Mouse (Mus musculus): ENCODE measurements around the gene Tmem53. TPM values are rescaled to one million over a fixed set of nuclear protein-coding genes. Genes with fewer than 3 reads are reported as not detected.

The Tmem53 gene
- polyA plus RNA-seq, 1 experiment from 2014 or later = 7.3 TPM

DNA sequence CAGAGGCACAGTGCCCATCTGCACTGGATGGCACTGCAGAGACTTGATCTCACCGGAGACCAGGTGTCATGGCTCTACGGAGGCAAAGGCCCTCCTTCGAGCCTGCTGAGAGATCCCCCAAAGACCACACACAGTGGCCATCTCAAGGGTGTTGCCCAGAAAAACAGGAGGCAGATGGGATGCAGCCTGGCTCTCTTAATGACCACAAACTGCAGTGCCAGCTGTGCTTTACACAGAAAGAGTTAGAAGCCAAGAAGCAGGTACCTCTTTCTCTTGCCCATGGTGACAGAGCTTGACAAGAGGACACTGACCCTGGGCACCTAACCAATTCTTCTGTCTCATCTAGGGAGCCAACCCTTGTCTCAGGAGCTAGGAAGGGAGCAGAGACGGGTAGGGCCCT is 32.6 kb downstream of the Tmem53 start:
- no peaks in the 10 kb centered on the region for H3K9me3 ChIP-seq (ENCODE audit: control insufficient read depth, low read length)
- no peak overlapping the region for H3K4me3 ChIP-seq (ENCODE audit: low read depth, low read length)
- H3K4me1 ChIP-seq (ENCODE audit: control insufficient read depth, insufficient read depth, low read length) = peaks cover 38% of the 10 kb centered on the region
- ATAC-seq (ENCODE audit: low read depth) = no peak
- no peak overlapping the region for H3K9ac ChIP-seq (replicated peaks; ENCODE audit: low read depth, low read length)
- H3K36me3 ChIP-seq (ENCODE audit: control insufficient read depth, insufficient read depth, low read length) = peaks cover 16% of the 10 kb centered on the region; the same call in 1 of the 2 replicates
- H3K4me2 ChIP-seq (ENCODE audit: low read depth, low read length) = no peak overlapping the region
- H3K27ac ChIP-seq (ENCODE audit: low read depth, low read length) = no peak overlapping the region
- WGBS = 18% methylated on average over 4 of the region's 4 CpGs
- no peaks in the 10 kb centered on the region for H3K27me3 ChIP-seq (ENCODE audit: control insufficient read depth, insufficient read depth, low read length)

GRCm38 (mm10) chr4:117288277-117288926 is 36.7 kb downstream of the Tmem53 start:
- Histone ChIP-seq H3K4me1 (ENCODE audit: control insufficient read depth, insufficient read depth, low read length) (peaks cover 31% of the 10 kb centered on the region), H3K4me3 (ENCODE audit: low read depth, low read length) (peak overlapping the region; percentile 65), H3K27ac (ENCODE audit: low read depth, low read length) (peak overlapping the region; percentile 87), H3K36me3 (ENCODE audit: control insufficient read depth, insufficient read depth, low read length) (peaks cover 16% of the 10 kb centered on the region; the same call in 1 of the 2 replicates), H3K27me3 (ENCODE audit: control insufficient read depth, insufficient read depth, low read length) (no peaks in the 10 kb centered on the region), H3K9me3 (ENCODE audit: control insufficient read depth, low read length) (no peaks in the 10 kb centered on the region), H3K9ac (replicated peaks; ENCODE audit: low read depth, low read length) (peak overlapping the region; percentile 78), H3K4me2 (ENCODE audit: low read depth, low read length) (peak overlapping the region; percentile 70)
- WGBS = 22% methylated on average over 25 of the region's 25 CpGs
- no peak for ATAC-seq (ENCODE audit: low read depth)

GRCm38 (mm10) chr4:117288927-117289801 is 37.4 kb downstream of the Tmem53 start:
- peak; percentile 86 for ATAC-seq (ENCODE audit: low read depth)
- Histone ChIP-seq H3K4me2 (ENCODE audit: low read depth, low read length) (peak overlapping the region; percentile 70), H3K36me3 (ENCODE audit: control insufficient read depth, insufficient read depth, low read length) (peaks cover 16% of the 10 kb centered on the region; the same call in 1 of the 2 replicates), H3K4me1 (ENCODE audit: control insufficient read depth, insufficient read depth, low read length) (peaks cover 23% of the 10 kb centered on the region), H3K27me3 (ENCODE audit: control insufficient read depth, insufficient read depth, low read length) (no peaks in the 10 kb centered on the region), H3K27ac (ENCODE audit: low read depth, low read length) (peak overlapping the region; percentile 87), H3K9ac (replicated peaks; ENCODE audit: low read depth, low read length) (peak overlapping the region; percentile 78), H3K4me3 (ENCODE audit: low read depth, low read length) (peak overlapping the region; percentile 65), H3K9me3 (ENCODE audit: control insufficient read depth, low read length) (no peaks in the 10 kb centered on the region)
- WGBS = under 1% methylated on average over 38 of the region's 80 CpGs

DNA sequence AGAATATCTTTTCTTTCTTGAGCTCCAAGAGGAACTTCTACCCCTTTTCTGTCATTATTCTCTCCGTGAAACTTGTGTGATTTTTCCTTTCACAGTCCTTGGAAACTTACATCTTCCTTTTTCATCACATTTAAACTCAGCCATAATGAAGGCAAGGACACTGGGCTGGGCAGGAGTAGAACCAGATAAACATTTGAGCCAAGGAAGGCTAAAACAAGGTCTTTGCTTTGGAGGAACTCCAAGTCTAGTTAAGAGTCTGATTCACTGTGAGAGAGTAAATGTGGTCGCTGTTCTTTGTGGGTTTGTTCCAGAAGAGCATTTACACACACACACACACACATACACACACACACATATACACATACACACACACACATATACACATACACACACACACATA is 39.9 kb downstream of the Tmem53 start:
- Histone ChIP-seq H3K4me2 (ENCODE audit: low read depth, low read length) (no peak overlapping the region), H3K4me3 (ENCODE audit: low read depth, low read length) (no peak overlapping the region), H3K9ac (replicated peaks; ENCODE audit: low read depth, low read length) (no peak overlapping the region), H3K27ac (ENCODE audit: low read depth, low read length) (no peak overlapping the region), H3K4me1 (ENCODE audit: control insufficient read depth, insufficient read depth, low read length) (0 out of 2 replicates have a peak, but pooled peaks cover 8% of the 10 kb centered on the region), H3K36me3 (ENCODE audit: control insufficient read depth, insufficient read depth, low read length) (peaks cover 5% of the 10 kb centered on the region; the same call in 1 of the 2 replicates), H3K9me3 (ENCODE audit: control insufficient read depth, low read length) (no peaks in the 10 kb centered on the region), H3K27me3 (ENCODE audit: control insufficient read depth, insufficient read depth, low read length) (no peaks in the 10 kb centered on the region)
- WGBS = 97% methylated on average over 2 of the region's 2 CpGs
- no peak for ATAC-seq (ENCODE audit: low read depth)

DNA sequence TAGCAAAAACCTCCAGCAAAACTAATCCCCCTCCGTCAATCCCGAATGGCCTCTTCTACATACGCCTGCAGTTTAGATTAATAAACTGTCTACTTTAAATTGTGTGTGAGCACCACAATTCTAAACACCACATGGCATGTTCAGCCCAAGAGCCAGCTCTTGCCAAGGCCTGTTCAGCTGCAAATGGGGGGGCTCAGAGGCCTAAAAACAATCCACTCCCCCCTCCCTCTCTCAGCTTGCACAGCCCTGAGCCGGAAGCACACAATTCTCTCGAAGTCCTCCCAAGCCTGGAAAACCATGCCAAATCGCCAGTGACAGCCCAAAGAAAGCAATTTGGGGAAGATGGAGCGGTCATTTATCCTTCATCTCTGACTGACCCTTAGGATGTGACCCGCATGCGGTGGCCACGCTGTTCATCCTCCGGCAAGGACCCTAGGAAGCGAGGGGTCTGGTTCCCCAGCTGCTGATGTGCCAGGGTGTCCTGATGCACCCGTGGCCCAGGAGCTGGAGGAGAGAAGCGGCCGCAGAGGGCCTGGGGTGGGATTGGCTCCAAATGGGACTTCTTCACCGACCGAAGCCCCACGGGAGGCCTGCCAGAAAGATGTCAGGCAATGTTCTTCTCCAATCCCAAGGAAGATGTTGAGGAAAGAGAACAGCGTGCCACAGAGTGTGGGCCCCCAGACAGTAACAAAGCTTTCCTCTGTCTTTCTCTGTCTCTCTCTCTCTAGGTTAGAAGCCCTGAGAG is 45.3 kb downstream of the Tmem53 start:
- H3K9me3 ChIP-seq (ENCODE audit: control insufficient read depth, low read length) = no peaks in the 10 kb centered on the region
- ATAC-seq (ENCODE audit: low read depth) = no peak
- H3K36me3 ChIP-seq (ENCODE audit: control insufficient read depth, insufficient read depth, low read length) = no peaks in the 10 kb centered on the region
- no peak overlapping the region for H3K9ac ChIP-seq (replicated peaks; ENCODE audit: low read depth, low read length)
- H3K4me2 ChIP-seq (ENCODE audit: low read depth, low read length) = no peak overlapping the region
- H3K4me1 ChIP-seq (ENCODE audit: control insufficient read depth, insufficient read depth, low read length) = peaks cover 3% of the 10 kb centered on the region; the same call in 1 of the 2 replicates
- no peak overlapping the region for H3K4me3 ChIP-seq (ENCODE audit: low read depth, low read length)
- WGBS = 67% methylated on average over 19 of the region's 19 CpGs
- no peak overlapping the region for H3K27ac ChIP-seq (ENCODE audit: low read depth, low read length)
- H3K27me3 ChIP-seq (ENCODE audit: control insufficient read depth, insufficient read depth, low read length) = peaks cover 2% of the 10 kb centered on the region; the same call in 1 of the 2 replicates

- 67% methylated on average over 9 of the region's 9 CpGs for WGBS
- H3K4me2 ChIP-seq (ENCODE audit: low read depth, low read length) = no peak overlapping the region
- peaks cover 6% of the 10 kb centered on the region; the same call in 1 of the 2 replicates for H3K27me3 ChIP-seq (ENCODE audit: control insufficient read depth, insufficient read depth, low read length)
- H3K4me1 ChIP-seq (ENCODE audit: control insufficient read depth, insufficient read depth, low read length) = peaks cover 9% of the 10 kb centered on the region
- no peak for ATAC-seq (ENCODE audit: low read depth)
- no peak overlapping the region for H3K4me3 ChIP-seq (ENCODE audit: low read depth, low read length)
- H3K9ac ChIP-seq (replicated peaks; ENCODE audit: low read depth, low read length) = no peak overlapping the region
- no peaks in the 10 kb centered on the region for H3K9me3 ChIP-seq (ENCODE audit: control insufficient read depth, low read length)
- no peak overlapping the region for H3K27ac ChIP-seq (ENCODE audit: low read depth, low read length)
- H3K36me3 ChIP-seq (ENCODE audit: control insufficient read depth, insufficient read depth, low read length) = no peaks in the 10 kb centered on the region
Measured at GRCm38 (mm10) chr4:117297819-117298218, 46.1 kb downstream of the Tmem53 start.

DNA sequence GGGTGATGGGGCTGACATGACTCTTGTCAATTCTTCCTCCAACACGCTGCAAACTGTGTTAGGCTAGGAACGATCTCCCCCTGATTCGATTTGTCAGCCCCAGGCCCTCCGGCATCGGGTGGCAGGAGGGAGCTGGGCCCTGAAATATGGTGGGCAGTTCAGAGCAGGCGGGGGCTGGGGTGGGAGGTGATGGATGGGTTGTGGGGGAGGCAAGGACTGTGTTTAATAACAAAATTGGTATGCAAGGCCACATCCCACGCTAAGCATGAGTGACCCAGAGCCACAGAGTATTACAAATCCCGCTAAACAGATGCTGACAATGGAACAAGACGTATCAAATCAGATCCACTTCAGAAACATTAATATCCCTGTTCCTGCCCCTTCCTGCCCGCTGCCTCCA is 48.2 kb downstream of the Tmem53 start:
- WGBS = 57% methylated on average over 10 of the region's 10 CpGs
- Histone ChIP-seq H3K4me2 (ENCODE audit: low read depth, low read length) (no peak overlapping the region), H3K4me3 (ENCODE audit: low read depth, low read length) (no peak overlapping the region), H3K27ac (ENCODE audit: low read depth, low read length) (no peak overlapping the region), H3K9me3 (ENCODE audit: control insufficient read depth, low read length) (no peaks in the 10 kb centered on the region), H3K27me3 (ENCODE audit: control insufficient read depth, insufficient read depth, low read length) (peaks cover 21% of the 10 kb centered on the region; the same call in 1 of the 2 replicates), H3K9ac (replicated peaks; ENCODE audit: low read depth, low read length) (no peak overlapping the region), H3K36me3 (ENCODE audit: control insufficient read depth, insufficient read depth, low read length) (no peaks in the 10 kb centered on the region), H3K4me1 (ENCODE audit: control insufficient read depth, insufficient read depth, low read length) (peaks cover 19% of the 10 kb centered on the region)
- no peak for ATAC-seq (ENCODE audit: low read depth)

- Histone ChIP-seq H3K4me1 (ENCODE audit: control insufficient read depth, insufficient read depth, low read length) (peaks cover 19% of the 10 kb centered on the region), H3K4me2 (ENCODE audit: low read depth, low read length) (no peak overlapping the region), H3K9ac (replicated peaks; ENCODE audit: low read depth, low read length) (no peak overlapping the region), H3K4me3 (ENCODE audit: low read depth, low read length) (no peak overlapping the region), H3K36me3 (ENCODE audit: control insufficient read depth, insufficient read depth, low read length) (no peaks in the 10 kb centered on the region), H3K27me3 (ENCODE audit: control insufficient read depth, insufficient read depth, low read length) (peaks cover 32% of the 10 kb centered on the region), H3K27ac (ENCODE audit: low read depth, low read length) (no peak overlapping the region), H3K9me3 (ENCODE audit: control insufficient read depth, low read length) (no peaks in the 10 kb centered on the region)
- 13% methylated on average over 14 of the region's 14 CpGs for WGBS
- peak; percentile 56 for ATAC-seq (ENCODE audit: low read depth)
Measured at GRCm38 (mm10) chr4:117302027-117302806, 50.5 kb downstream of the Tmem53 start.

Data from neural tube, embryonic 14.5 days (tissue).